ENCODE assay signal across 29 mouse cellular contexts in the genomic region with DNA sequence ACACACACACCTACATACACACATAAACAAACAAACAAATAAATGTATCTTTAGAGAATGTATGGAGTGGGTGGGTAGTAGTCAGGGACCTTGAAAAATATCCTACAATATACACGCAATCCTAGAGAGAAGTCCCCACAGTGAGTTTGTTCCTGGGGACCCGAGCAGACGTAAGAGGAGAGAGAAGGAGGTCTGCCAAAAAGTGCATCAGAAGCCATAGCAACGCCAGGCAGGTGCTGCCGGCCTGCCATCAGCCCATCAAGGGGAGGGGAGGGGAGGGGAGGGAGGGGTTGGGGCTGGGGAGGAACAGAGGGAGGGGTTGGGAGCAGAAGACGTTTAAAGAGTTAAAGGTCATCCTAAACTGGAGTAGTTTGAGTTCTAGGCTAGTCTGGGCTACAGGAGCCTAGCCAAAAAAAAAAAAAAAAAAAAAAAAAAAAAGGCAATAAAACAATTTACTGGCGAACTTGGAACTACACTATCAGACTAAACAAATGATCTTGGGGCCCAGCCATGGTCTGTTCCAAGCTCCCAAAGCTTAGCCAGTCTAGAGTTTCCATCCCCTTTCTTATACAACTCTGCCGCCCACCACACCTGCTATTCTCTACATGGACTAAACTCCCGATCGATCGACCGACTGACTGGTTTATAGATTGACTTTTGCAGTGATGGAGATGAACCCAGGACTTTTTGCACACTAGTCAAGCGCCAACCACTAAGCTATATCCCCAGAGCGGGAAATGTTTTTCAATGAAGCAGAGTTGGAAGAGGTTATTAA. TPM values are rescaled to one million over a fixed set of nuclear protein-coding genes. Genes with fewer than 3 reads are reported as not detected.
DNase-seq lines count a peak whose midpoint lies in the region; ATAC-seq and TF ChIP-seq lines count a peak whose summit lies in the region.
"Had no signal": no experiment of that assay in that cellular context is flagged by ENCODE, and none has a peak within 500 bp of the region (broad histone marks: within the 10 kb centered on the region; RNA-seq: fewer than 3 reads in every experiment).

No protein-coding gene starts in this region.

- no peaks in the 10 kb centered on the region for H3K27me3 ChIP-seq in hindbrain, postnatal 0 days (ENCODE audit: insufficient read depth, low read length)
- no peaks in the 10 kb centered on the region for H3K27me3 ChIP-seq in hindbrain, embryonic 16.5 days (replicated peaks; ENCODE audit: control insufficient read depth, insufficient read depth, low read length)
- no peaks in the 10 kb centered on the region for H3K27me3 ChIP-seq in intestine, postnatal 0 days (replicated peaks; ENCODE audit: control insufficient read depth, insufficient read depth, low read length)
- H3K27me3 ChIP-seq: embryonic facial prominence, embryonic 12.5 days; stomach, embryonic 15.5 days had no signal

- H3K36me3 ChIP-seq in hindbrain, postnatal 0 days (ENCODE audit: insufficient read depth, low read length): no peaks in the 10 kb centered on the region
- H3K36me3 ChIP-seq in hindbrain, embryonic 16.5 days (ENCODE audit: control insufficient read depth, insufficient read depth, low read length): no peaks in the 10 kb centered on the region
- no peaks in the 10 kb centered on the region for H3K36me3 ChIP-seq in intestine, postnatal 0 days (ENCODE audit: control insufficient read depth, insufficient read depth)
- H3K36me3 ChIP-seq: embryonic facial prominence, embryonic 12.5 days; liver, embryonic 13.5 days; stomach, embryonic 15.5 days had no signal

- ATAC-seq in hindbrain, postnatal 0 days: no peak
- no peak for ATAC-seq in hindbrain, embryonic 16.5 days
- ATAC-seq in intestine, postnatal 0 days: peak; percentile 68
- ATAC-seq: forebrain, embryonic 16.5 days; midbrain, embryonic 16.5 days had no signal

- DNase-seq in hindbrain, postnatal 0 days (ENCODE audit: low spot score): peak; percentile 26
- peak; percentile 36 for DNase-seq in R1 (ENCODE audit: low read depth, low spot score)
- DNase-seq in brain, embryonic 14.5 days (ENCODE audit: low read depth): peak; percentile 62
- no peak for DNase-seq in adrenal gland, adult (ENCODE audit: inconsistent age in 2 of 2, low spot score in 1 of 2)
- no peak for DNase-seq in spleen, postnatal 36 days (ENCODE audit: low spot score in 2 of 2)
- DNase-seq: adrenal gland, postnatal 36 days; B cell, adult 2 months; cerebellum, adult 2 months; cerebellum, postnatal 36 days; gastrocnemius, adult 2 months; gastrocnemius, postnatal 36 days; heart, adult 18-20 months; heart, postnatal 36 days; kidney, adult 2 months; kidney, postnatal 4 days; left cerebral cortex, postnatal 4 days; liver, embryonic 13.5 days; lung, adult 18-20 months; lung, postnatal 10 days; right cerebral cortex, adult 18-20 months; thymus, adult 18-20 months; thymus, postnatal 25 days had no signal

- H3K9me3 ChIP-seq in hindbrain, postnatal 0 days (ENCODE audit: low read length): no peaks in the 10 kb centered on the region
- no peaks in the 10 kb centered on the region for H3K9me3 ChIP-seq in hindbrain, embryonic 16.5 days (ENCODE audit: control insufficient read depth, low read length)
- H3K9me3 ChIP-seq in intestine, postnatal 0 days (ENCODE audit: control insufficient read depth): no peaks in the 10 kb centered on the region
- H3K9me3 ChIP-seq: embryonic facial prominence, embryonic 12.5 days; liver, embryonic 13.5 days; stomach, embryonic 15.5 days had no signal

- no peak for TF ChIP-seq POLR2A in brain, embryonic 14.5 days (IDR thresholded peaks at IDR 0.05; ENCODE audit: borderline replicate concordance, extremely low read depth, insufficient read depth, insufficient read length, poor library complexity, severe bottlenecking)

- no peak for TF ChIP-seq CTCF in hindbrain, postnatal 0 days (IDR thresholded peaks at IDR 0.05; ENCODE audit: low read depth)
- TF ChIP-seq CTCF in brain, embryonic 14.5 days (IDR thresholded peaks at IDR 0.05; ENCODE audit: borderline replicate concordance, extremely low read depth, insufficient read depth, insufficient read length): no peak
- TF ChIP-seq CTCF in intestine, postnatal 0 days (IDR thresholded peaks at IDR 0.05; ENCODE audit: low read depth): no peak

- H3K4me1 ChIP-seq in hindbrain, postnatal 0 days (ENCODE audit: insufficient read depth, low read length): no peaks in the 10 kb centered on the region
- H3K4me1 ChIP-seq in hindbrain, embryonic 16.5 days (ENCODE audit: control insufficient read depth, insufficient read depth, low read depth, low read length): peaks cover 15% of the 10 kb centered on the region
- H3K4me1 ChIP-seq in intestine, postnatal 0 days (replicated peaks; ENCODE audit: control insufficient read depth, insufficient read depth, low read length): 0 out of 2 replicates have a peak, but pooled peaks cover 3% of the 10 kb centered on the region

- H3K9ac ChIP-seq in hindbrain, postnatal 0 days (replicated peaks; ENCODE audit: low read length): no peak overlapping the region
- no peak overlapping the region for H3K9ac ChIP-seq in hindbrain, embryonic 16.5 days (ENCODE audit: low read depth, low read length)
- no peak overlapping the region for H3K9ac ChIP-seq in intestine, postnatal 0 days (ENCODE audit: low read depth, low read length)
- H3K9ac ChIP-seq: embryonic facial prominence, embryonic 12.5 days; liver, embryonic 13.5 days; stomach, embryonic 15.5 days had no signal

- 68% methylated on average over 14 of the region's 14 CpGs for WGBS in hindbrain, postnatal 0 days
- whole genome bisulfite sequencing in hindbrain, embryonic 16.5 days: 68% methylated on average over 14 of the region's 14 CpGs
- 32% methylated on average over 14 of the region's 14 CpGs for WGBS in intestine, postnatal 0 days

- no peak overlapping the region for H3K4me2 ChIP-seq in hindbrain, postnatal 0 days (ENCODE audit: low read depth, low read length)
- no peak overlapping the region for H3K4me2 ChIP-seq in hindbrain, embryonic 16.5 days (ENCODE audit: low read length)
- H3K4me2 ChIP-seq in intestine, postnatal 0 days (replicated peaks; ENCODE audit: low read depth): peak overlapping the region; percentile 67; the same call in 1 of the 2 replicates

- H3K27ac ChIP-seq in hindbrain, postnatal 0 days: no peak overlapping the region
- no peak overlapping the region for H3K27ac ChIP-seq in hindbrain, embryonic 16.5 days (ENCODE audit: low read depth, low read length)
- H3K27ac ChIP-seq in intestine, postnatal 0 days (ENCODE audit: low read depth, low read length): peak overlapping the region; percentile 83
- H3K27ac ChIP-seq: gastrocnemius, adult 2 months; liver, embryonic 13.5 days had no signal

- no peak overlapping the region for H3K4me3 ChIP-seq in hindbrain, postnatal 0 days (ENCODE audit: low read length)
- no peak overlapping the region for H3K4me3 ChIP-seq in hindbrain, embryonic 16.5 days (ENCODE audit: low read length)
- no peak overlapping the region for H3K4me3 ChIP-seq in intestine, postnatal 0 days (ENCODE audit: low read depth, low read length)
- H3K4me3 ChIP-seq: embryonic facial prominence, embryonic 12.5 days; gastrocnemius, adult 2 months; liver, embryonic 13.5 days; stomach, embryonic 15.5 days had no signal

RNA-seq across cellular contexts. Expression of a gene that starts 24.4 kb away (rescaled TPM):
- total RNA-seq in hindbrain, postnatal 0 days (2014; rRNA removed): 1.4 and 2.3 TPM in 2 replicates
- 4.8 and 5.1 TPM in 2 replicates for polyA plus RNA-seq in hindbrain, postnatal 0 days (2015; fragmentation: Nextera tagmentation; extraction: Ambion mirVana)
- 4.4 and 4.7 TPM in 2 replicates for polyA plus RNA-seq in hindbrain, embryonic 16.5 days (2015; fragmentation: Nextera tagmentation; extraction: Ambion mirVana)
- 4.0 and 4.3 TPM in 2 replicates for polyA plus RNA-seq in brain, embryonic 14.5 days (2012; rRNA removed)
- 1,279 and 1,318 TPM in 2 replicates for polyA plus RNA-seq in intestine, postnatal 0 days (2015; fragmentation: Nextera tagmentation; extraction: Ambion mirVana)
- total RNA-seq: adrenal gland, adult 18-20 months; adrenal gland, postnatal 36 days; gastrocnemius, adult 2 months; gastrocnemius, postnatal 36 days; heart, postnatal 36 days had no signal

Comparison
In these comparisons a context has a peak if more than half of its experiments do, and no peak if none do; other contexts are left out.
1. DNase-seq: peak in hindbrain, postnatal 0 days (single experiment), R1 (single experiment) and brain, embryonic 14.5 days (single experiment); none in adrenal gland, adult (0 of 2) and spleen, postnatal 36 days (0 of 2).
2. RNA of a gene that starts 24.4 kb away (polyA plus RNA-seq): 1,279 to 1,318 TPM in intestine, postnatal 0 days; 4.8 to 5.1 TPM in hindbrain, postnatal 0 days, 4.4 to 4.7 TPM in hindbrain, embryonic 16.5 days and 4.0 to 4.3 TPM in brain, embryonic 14.5 days; every median in the first group is over 100 times any median in the second.